ENCODE assay signal across 8 mouse cellular contexts in genomic region chr17:21567696-21568095, GRCm38 (mm10). TPM values are rescaled to one million over a fixed set of nuclear protein-coding genes. Genes with fewer than 3 reads are reported as not detected.
A peak's percentile ranks its signal among the peaks of the same experiment; 100 is the strongest.
DNase-seq lines count a peak whose midpoint lies in the region; ATAC-seq and TF ChIP-seq lines count a peak whose summit lies in the region.

No protein-coding gene starts in this region.

- H3K4me1 ChIP-seq in kidney, adult 2 months (ENCODE audit: control insufficient read depth, insufficient read depth, low read length): peaks cover 6% of the 10 kb centered on the region; the same call in 1 of the 2 replicates
- peaks cover 8% of the 10 kb centered on the region for H3K4me1 ChIP-seq in bone marrow macrophage, adult 2 months (ENCODE audit: control insufficient read depth, insufficient read depth, low read length)
- H3K4me1 ChIP-seq in forebrain, embryonic 12.5 days: peaks cover 9% of the 10 kb centered on the region
- peaks cover 11% of the 10 kb centered on the region; the same call in 1 of the 2 replicates for H3K4me1 ChIP-seq in hindbrain, postnatal 0 days (ENCODE audit: insufficient read depth, low read length)
- H3K4me1 ChIP-seq in lung, embryonic 14.5 days (ENCODE audit: insufficient read depth): no peaks in the 10 kb centered on the region; the same call in 1 of the 2 replicates

- H3K9me3 ChIP-seq in forebrain, embryonic 12.5 days: no peaks in the 10 kb centered on the region
- H3K9me3 ChIP-seq in hindbrain, postnatal 0 days (ENCODE audit: low read length): no peaks in the 10 kb centered on the region
- no peaks in the 10 kb centered on the region for H3K9me3 ChIP-seq in lung, embryonic 14.5 days (ENCODE audit: low read depth, low read length)

- no peak for TF ChIP-seq CTCF in kidney, adult 2 months (conservative IDR thresholded peaks at IDR 0.05; ENCODE audit: insufficient read depth, insufficient read length, low read depth, low read length)
- no peak for TF ChIP-seq CTCF in bone marrow macrophage, adult 2 months (IDR thresholded peaks at IDR 0.05; ENCODE audit: low read depth, low read length)
- no peak for TF ChIP-seq CTCF in hindbrain, postnatal 0 days (IDR thresholded peaks at IDR 0.05; ENCODE audit: low read depth)
- no peak for TF ChIP-seq CTCF in lung, embryonic 14.5 days (IDR thresholded peaks at IDR 0.05; ENCODE audit: low read depth)

- ATAC-seq in forebrain, embryonic 12.5 days (ENCODE audit: low FRiP score): no peak
- no peak for ATAC-seq in hindbrain, postnatal 0 days
- ATAC-seq in lung, embryonic 14.5 days (ENCODE audit: insufficient read depth): peak; percentile 39

- H3K27me3 ChIP-seq in kidney, adult 2 months (replicated peaks; ENCODE audit: control insufficient read depth, insufficient read depth, low read length): no peaks in the 10 kb centered on the region
- no peaks in the 10 kb centered on the region for H3K27me3 ChIP-seq in forebrain, embryonic 12.5 days
- H3K27me3 ChIP-seq in hindbrain, postnatal 0 days (ENCODE audit: insufficient read depth, low read length): no peaks in the 10 kb centered on the region
- H3K27me3 ChIP-seq in lung, embryonic 14.5 days (ENCODE audit: insufficient read depth, low read length): no peaks in the 10 kb centered on the region

- no peak for TF ChIP-seq POLR2A in kidney, adult 2 months (IDR thresholded peaks at IDR 0.05; ENCODE audit: low read depth, low read length)
- TF ChIP-seq POLR2A in bone marrow macrophage, adult 2 months (IDR thresholded peaks at IDR 0.05; ENCODE audit: borderline replicate concordance, low read depth, low read length): no peak

- H3K4me3 ChIP-seq in kidney, adult 2 months (ENCODE audit: insufficient read depth, low read depth, low read length): no peak overlapping the region
- peak overlapping the region; percentile 43 for H3K4me3 ChIP-seq in bone marrow macrophage, adult 2 months (ENCODE audit: insufficient read depth, low read length)
- peak overlapping the region; percentile 64 for H3K4me3 ChIP-seq in forebrain, embryonic 12.5 days (replicated peaks)
- H3K4me3 ChIP-seq in hindbrain, postnatal 0 days (ENCODE audit: low read length): peak overlapping the region; percentile 74
- peak overlapping the region; percentile 55 for H3K4me3 ChIP-seq in lung, embryonic 14.5 days (ENCODE audit: low read depth, low read length)

- no peaks in the 10 kb centered on the region; the same call in 1 of the 2 replicates for H3K36me3 ChIP-seq in kidney, adult 2 months (ENCODE audit: control insufficient read depth, insufficient read depth, low read length)
- H3K36me3 ChIP-seq in forebrain, embryonic 12.5 days (replicated peaks): peaks cover 2% of the 10 kb centered on the region
- H3K36me3 ChIP-seq in hindbrain, postnatal 0 days (ENCODE audit: insufficient read depth, low read length): no peaks in the 10 kb centered on the region
- H3K36me3 ChIP-seq in lung, embryonic 14.5 days (ENCODE audit: insufficient read depth): peaks cover 7% of the 10 kb centered on the region; the same call in 1 of the 2 replicates

- DNase-seq in kidney, adult 2 months: peak; percentile 12
- no peak for DNase-seq in kidney, adult 9 months
- DNase-seq in hindbrain, postnatal 0 days (ENCODE audit: low spot score): peak; percentile 28
- peak; percentile 74 for DNase-seq in lung, embryonic 14.5 days
- DNase-seq in right cerebral cortex, postnatal 10 days (ENCODE audit: low spot score in 2 of 2): peak; percentile 36 to 37
- DNase-seq in ovary, postnatal 10 days (ENCODE audit: low spot score): no peak

- H3K4me2 ChIP-seq in forebrain, embryonic 12.5 days: peak overlapping the region; percentile 62
- peak overlapping the region; percentile 68 for H3K4me2 ChIP-seq in hindbrain, postnatal 0 days (ENCODE audit: low read depth, low read length)
- H3K4me2 ChIP-seq in lung, embryonic 14.5 days: peak overlapping the region; percentile 71

- H3K9ac ChIP-seq in forebrain, embryonic 12.5 days: 0 out of 2 replicates have a peak overlapping the region, but pooled peaks have one; percentile 18
- peak overlapping the region; percentile 73; the same call in 1 of the 2 replicates for H3K9ac ChIP-seq in hindbrain, postnatal 0 days (replicated peaks; ENCODE audit: low read length)
- peak overlapping the region; percentile 16 for H3K9ac ChIP-seq in lung, embryonic 14.5 days

- WGBS in kidney, adult 2 months: 23% methylated on average over 1 of the region's 1 CpGs
- 75% methylated on average over 1 of the region's 1 CpGs for WGBS in forebrain, embryonic 12.5 days
- WGBS in hindbrain, postnatal 0 days: 48% methylated on average over 1 of the region's 1 CpGs
- WGBS in lung, embryonic 14.5 days: 27% methylated on average over 1 of the region's 1 CpGs

- no peak overlapping the region for H3K27ac ChIP-seq in kidney, adult 2 months (ENCODE audit: insufficient read depth, low read depth, low read length)
- H3K27ac ChIP-seq in bone marrow macrophage, adult 2 months (ENCODE audit: insufficient read depth, low read depth, low read length): no peak overlapping the region
- H3K27ac ChIP-seq in forebrain, embryonic 12.5 days: no peak overlapping the region
- no peak overlapping the region for H3K27ac ChIP-seq in hindbrain, postnatal 0 days
- 0 out of 2 replicates have a peak overlapping the region, but pooled peaks have one; percentile 7 for H3K27ac ChIP-seq in lung, embryonic 14.5 days (ENCODE audit: low read depth)

RNA-seq across cellular contexts. Expression of gene Zfp948, which starts 0.9 kb away (rescaled TPM):
- 0.94 and 1.5 TPM in 2 replicates for polyA plus RNA-seq in kidney, adult 2 months (2012; rRNA removed)
- 9.3 and 9.7 TPM in 2 replicates for polyA plus RNA-seq in bone marrow macrophage, adult 2 months (2012; ENCODE audit: insufficient read depth, insufficient read length, missing spikeins)
- 15.0 and 16.2 TPM in 2 replicates for polyA plus RNA-seq in forebrain, embryonic 12.5 days (2016; fragmentation: Nextera tagmentation; extraction: Ambion mirVana)
- 6.5 and 8.7 TPM in 2 replicates for total RNA-seq in hindbrain, postnatal 0 days (2014; rRNA removed)
- polyA plus RNA-seq in hindbrain, postnatal 0 days (2015; fragmentation: Nextera tagmentation; extraction: Ambion mirVana): 13.2 and 15.5 TPM in 2 replicates
- 21.3 and 24.9 TPM in 2 replicates for polyA plus RNA-seq in lung, embryonic 14.5 days (2014; fragmentation: Nextera tagmentation; extraction: Ambion mirVana)

RNA-seq across cellular contexts. Expression of gene Zfp52, which starts 32.4 kb away (rescaled TPM):
- 0.39 and 0.81 TPM in 2 replicates for polyA plus RNA-seq in kidney, adult 2 months (2012; rRNA removed)
- 26.4 and 29.3 TPM in 2 replicates for polyA plus RNA-seq in bone marrow macrophage, adult 2 months (2012; ENCODE audit: insufficient read depth, insufficient read length, missing spikeins)
- 1.7 and 1.9 TPM in 2 replicates for polyA plus RNA-seq in forebrain, embryonic 12.5 days (2016; fragmentation: Nextera tagmentation; extraction: Ambion mirVana)
- total RNA-seq in hindbrain, postnatal 0 days (2014; rRNA removed): 2.0 and 2.1 TPM in 2 replicates
- polyA plus RNA-seq in hindbrain, postnatal 0 days (2015; fragmentation: Nextera tagmentation; extraction: Ambion mirVana): 2.1 and 2.3 TPM in 2 replicates
- 4.5 and 4.6 TPM in 2 replicates for polyA plus RNA-seq in lung, embryonic 14.5 days (2014; fragmentation: Nextera tagmentation; extraction: Ambion mirVana)

Comparison
In these comparisons a context has a peak if more than half of its experiments do, and no peak if none do; other contexts are left out.
1. DNase-seq: peak in kidney, adult 2 months (single experiment), hindbrain, postnatal 0 days (single experiment), lung, embryonic 14.5 days (single experiment) and right cerebral cortex, postnatal 10 days (2 of 2); none in kidney, adult 9 months (single experiment) and ovary, postnatal 10 days (single experiment).
2. H3K9ac ChIP-seq: peak in every context shown above with its lines; median percentile 73 in hindbrain, postnatal 0 days; 18 in forebrain, embryonic 12.5 days; 16 in lung, embryonic 14.5 days.
3. Peak in every context shown above with its lines, with median percentiles within 50 percentile points of each other: H3K4me2 ChIP-seq.